9 mouse cellular contexts compared by ENCODE assay signal in genomic region chr16:30020124-30020523, GRCm38 (mm10). TPM values are rescaled to one million over a fixed set of nuclear protein-coding genes. Genes with fewer than 3 reads are reported as not detected.
DNase-seq lines count a peak whose midpoint lies in the region; ATAC-seq and TF ChIP-seq lines count a peak whose summit lies in the region.
"Had no signal": no experiment of that assay in that cellular context is flagged by ENCODE, and none has a peak within 500 bp of the region (broad histone marks: within the 10 kb centered on the region; RNA-seq: fewer than 3 reads in every experiment).

No protein-coding gene starts in this region.

- no peak for DNase-seq in kidney, postnatal 0 days (ENCODE audit: low spot score)
- DNase-seq in kidney, adult 11 months: no peak
- peak; percentile 21 for DNase-seq in gastrocnemius, adult 18-20 months (ENCODE audit: low spot score)
- peak; percentile 48 for DNase-seq in kidney, postnatal 14 days
- DNase-seq in retina, postnatal 1 day: peak; percentile 79
- no peak for DNase-seq in layer of hippocampus, postnatal 14 days (ENCODE audit: low spot score in 2 of 2)
- DNase-seq in left cerebral cortex, postnatal 14 days (ENCODE audit: low spot score in 2 of 2): no peak
- no peak for DNase-seq in adrenal gland, postnatal 4 days (ENCODE audit: low spot score in 2 of 2)

- intact Hi-C loops in left cerebral cortex, postnatal 14 days (cut with DNase I): no loop called here

- H3K27ac ChIP-seq in kidney, postnatal 0 days: no peak overlapping the region

- peak overlapping the region; percentile 23; the same call in 1 of the 2 replicates for H3K4me2 ChIP-seq in kidney, postnatal 0 days (ENCODE audit: low read length)

- H3K27me3 ChIP-seq in kidney, postnatal 0 days (ENCODE audit: insufficient read depth, low read length): no peaks in the 10 kb centered on the region

- no peak overlapping the region for H3K9ac ChIP-seq in kidney, postnatal 0 days (ENCODE audit: low read depth, low read length)

- no peak for TF ChIP-seq CTCF in kidney, postnatal 0 days (IDR thresholded peaks at IDR 0.05; ENCODE audit: low read depth)

- H3K4me3 ChIP-seq in kidney, postnatal 0 days (replicated peaks; ENCODE audit: low read depth, low read length): no peak overlapping the region
- H3K4me3 ChIP-seq: megakaryocyte, embryonic 14.5 days had no signal

- 12% methylated on average over 13 of the region's 13 CpGs for WGBS in kidney, postnatal 0 days

- no peaks in the 10 kb centered on the region for H3K9me3 ChIP-seq in kidney, postnatal 0 days (replicated peaks; ENCODE audit: low read length)
- H3K9me3 ChIP-seq: megakaryocyte, embryonic 14.5 days had no signal

- no peaks in the 10 kb centered on the region for H3K36me3 ChIP-seq in kidney, postnatal 0 days (ENCODE audit: insufficient read depth, low read length)

- ATAC-seq in kidney, postnatal 0 days (replicated peaks; ENCODE audit: low FRiP score, low read depth): no peak

- H3K4me1 ChIP-seq in kidney, postnatal 0 days (replicated peaks; ENCODE audit: insufficient read depth, low read length): peaks cover 7% of the 10 kb centered on the region

RNA-seq across cellular contexts. Expression of gene Hes1, which starts 44.1 kb away (rescaled TPM):
- polyA plus RNA-seq in kidney, postnatal 0 days (2015; fragmentation: Nextera tagmentation; extraction: Ambion mirVana): 87.1 and 102 TPM in 2 replicates
- 10 to 100 TPM in 1 of 2 experiments, 1 to 10 TPM in 1; 7.6 to 13.0 TPM for total RNA-seq in gastrocnemius, adult 18-20 months (2021)
- total RNA-seq in layer of hippocampus, postnatal 14 days (2021): 10 to 100 TPM; 12.8 to 18.6 TPM
- total RNA-seq in left cerebral cortex, postnatal 14 days (2021): 10 to 100 TPM; 13.5 to 18.3 TPM
- total RNA-seq in adrenal gland, postnatal 4 days (2021): 10 to 100 TPM; 31.4 to 39.1 TPM

Comparison
In these comparisons a context has a peak if more than half of its experiments do, and no peak if none do; other contexts are left out.
1. DNase-seq: peak in gastrocnemius, adult 18-20 months (single experiment), kidney, postnatal 14 days (single experiment) and retina, postnatal 1 day (single experiment); none in kidney, postnatal 0 days (single experiment), kidney, adult 11 months (single experiment), layer of hippocampus, postnatal 14 days (0 of 2), left cerebral cortex, postnatal 14 days (0 of 2) and adrenal gland, postnatal 4 days (0 of 2).